Mouse (Mus musculus) cortical plate, adult 2 months (tissue): ENCODE data around the gene Ermp1.

Experiments
- CTCF ChIP-seq: fragments of 200-500 bp; IDR thresholded peaks from 2 replicates; pipeline ENCODE4 v1.5.1; 2011; ENCODE audit warnings: mild to moderate bottlenecking, control low read depth, low read length; ENCODE audit not compliant: insufficient read depth; ENCODE audit errors: extremely low read depth
- POLR2A ChIP-seq: fragments of 200-500 bp; IDR thresholded peaks from 2 replicates; pipeline ENCODE4 v1.6.1; 2011; ENCODE audit warnings: mild to moderate bottlenecking, low read length, control low read depth; ENCODE audit not compliant: insufficient read depth; ENCODE audit errors: extremely low read depth

DNA sequence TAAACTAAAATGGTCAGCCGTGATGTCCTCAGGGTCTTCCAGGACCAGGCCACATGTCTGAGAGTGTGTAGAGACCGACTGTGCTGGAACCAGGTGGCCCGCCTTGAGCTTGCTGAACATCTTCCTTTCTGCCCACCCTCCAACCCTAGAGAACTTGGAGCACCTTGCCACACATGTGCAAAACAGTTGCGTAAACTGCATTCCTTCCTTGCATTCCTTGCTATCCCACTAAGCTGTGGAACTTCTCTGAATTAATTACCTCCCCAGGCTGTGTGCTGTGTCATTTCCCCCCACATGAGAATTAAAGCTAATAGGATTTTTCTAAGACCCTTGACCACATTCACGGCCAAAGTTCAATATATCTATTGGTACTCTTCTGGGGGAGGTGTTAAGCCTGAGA lies 8.4 kb upstream of the Ermp1 start:
- TF ChIP-seq POLR2A (no peak), CTCF (no peak)
